Mouse (Mus musculus): ENCODE measurements at regions not wholly inside any gene's neighbourhood (a gene's known extent, or its start where the extent isn't known, plus 50 kb on each side); places are given as distances from the start of the nearest gene placed in this dataset.

- no peak for TF ChIP-seq CTCF (IDR thresholded peaks at IDR 0.05; ENCODE audit: borderline replicate concordance, control insufficient read depth, extremely low read depth, insufficient read depth, low read length, poor library complexity)
- no peak for TF ChIP-seq POLR2A (IDR thresholded peaks at IDR 0.05; ENCODE audit: control insufficient read depth, extremely low read depth, insufficient read depth, low read length, poor library complexity)
Measured at GRCm38 (mm10) chr1:69397676-69398075, 289.4 kb downstream of the Ikzf2 start.
